Mouse (Mus musculus) liver, embryonic 15.5 days (tissue): ENCODE data around the gene Cdc14a. TPM values are rescaled to one million over a fixed set of nuclear protein-coding genes. Genes with fewer than 3 reads are reported as not detected.

ENCODE experiments used
- ATAC-seq: fragments of 200-750 bp; cut with Nextera tagmentation; 2 replicates; pipeline ENCODE4 v1.8.0; 2017; ENCODE audit warnings: moderate number of reproducible peaks, mild to moderate bottlenecking, moderate library complexity; ENCODE audit not compliant: insufficient read depth
- H3K27ac ChIP-seq: fragments of 300-500 bp; sonication (generic); replicated peaks from 2 replicates; pipeline ENCODE4 v1.5.1; 2015; ENCODE audit warnings: mild to moderate bottlenecking, inconsistent platforms
- H3K27me3 ChIP-seq: fragments of 300-500 bp; sonication (generic); 2 replicates; pipeline ENCODE4 v1.6.1; 2015; ENCODE audit warnings: mild to moderate bottlenecking, inconsistent platforms
- H3K36me3 ChIP-seq: fragments of 300-500 bp; sonication (generic); replicated peaks from 2 replicates; pipeline ENCODE4 v1.6.1; 2015; ENCODE audit warnings: moderate library complexity, mild to moderate bottlenecking, inconsistent platforms
- H3K4me1 ChIP-seq: fragments of 300-500 bp; sonication (generic); replicated peaks from 2 replicates; pipeline ENCODE4 v1.6.1; 2015; ENCODE audit warnings: inconsistent platforms
- H3K4me2 ChIP-seq: fragments of 300-500 bp; sonication (generic); 2 replicates; pipeline ENCODE4 v1.6.1; 2015; ENCODE audit warnings: moderate library complexity, mild to moderate bottlenecking, inconsistent platforms
- H3K4me3 ChIP-seq: fragments of 300-500 bp; sonication (generic); replicated peaks from 2 replicates; pipeline ENCODE4 v1.5.1; 2015; ENCODE audit warnings: mild to moderate bottlenecking, inconsistent platforms
- H3K9ac ChIP-seq: fragments of 300-500 bp; sonication (generic); 2 replicates; pipeline ENCODE4 v1.6.1; 2015; ENCODE audit warnings: moderate library complexity, mild to moderate bottlenecking, inconsistent platforms
- H3K9me3 ChIP-seq: fragments of 300-500 bp; sonication (generic); replicated peaks from 2 replicates; pipeline ENCODE4 v1.6.1; 2016; ENCODE audit warnings: inconsistent platforms
- WGBS: fragments of 180-500 bp; shearing (Covaris S2); methylation state at CpG from one replicate; pipeline ENCODE4 v1.1.7; 2015; ENCODE audit warnings: mixed read lengths; ENCODE audit not compliant: insufficient replicate concordance; 5-methylcytosine and 5-hydroxymethylcytosine counted together
- polyA plus RNA-seq: library from polyadenylated mRNA; unstranded; fragments of >200 nt; fragmentation: Nextera tagmentation; extraction: Ambion mirVana; gene quantifications from 2 replicates; pipeline ENCODE4 v1.2.1, GENCODE M21; 2015

Cdc14a gene
- polyA plus RNA-seq, 1 experiment from 2014 or later, result 2.1 TPM

- Histone ChIP-seq H3K9ac (no peak overlapping the region), H3K27ac (no peak overlapping the region), H3K4me2 (no peak overlapping the region), H3K9me3 (no peaks in the 10 kb centered on the region), H3K36me3 (no peaks in the 10 kb centered on the region), H3K27me3 (no peaks in the 10 kb centered on the region), H3K4me1 (peaks cover 6% of the 10 kb centered on the region; the same call in 1 of the 2 replicates), H3K4me3 (no peak overlapping the region)
- 80% methylated on average over 5 of the region's 5 CpGs for WGBS
- ATAC-seq, result no peak
Measured at GRCm38 (mm10) chr3:116342251-116342650, 81.6 kb downstream of the Cdc14a start.

DNA sequence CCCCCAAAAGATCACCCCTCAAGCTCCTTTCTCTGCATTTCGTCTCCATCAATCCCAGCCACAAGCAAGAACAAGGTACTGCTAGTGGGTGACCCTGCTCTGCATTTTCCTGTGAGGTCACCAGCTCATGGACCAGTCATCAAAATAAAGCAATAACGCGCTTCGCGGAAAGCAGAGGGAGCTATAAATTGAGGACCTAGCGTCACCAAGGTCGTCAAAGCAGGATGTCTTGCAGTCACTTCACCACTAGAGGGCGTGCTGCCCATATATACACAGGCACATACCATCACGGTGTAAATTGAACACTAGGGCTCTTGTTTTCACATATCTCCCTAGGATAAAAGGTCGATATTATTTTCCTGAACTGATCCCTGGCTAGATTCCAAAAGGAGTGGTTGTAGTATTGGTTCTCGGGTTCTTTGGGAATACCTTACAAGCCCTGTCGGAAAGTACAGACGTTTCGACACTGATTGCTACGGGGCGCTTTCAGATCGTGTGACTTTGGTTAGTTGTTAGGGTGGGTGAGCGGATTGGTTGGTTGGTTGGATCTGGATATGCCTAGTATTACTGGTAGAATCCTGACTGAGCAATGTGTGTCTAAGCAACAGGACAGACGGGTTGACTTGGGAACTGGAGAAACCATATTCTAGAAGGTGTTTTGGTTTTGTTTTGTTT is 82.7 kb downstream of the Cdc14a start:
- Histone ChIP-seq H3K9ac (no peak overlapping the region), H3K9me3 (no peaks in the 10 kb centered on the region), H3K36me3 (no peaks in the 10 kb centered on the region), H3K27me3 (no peaks in the 10 kb centered on the region), H3K27ac (no peak overlapping the region), H3K4me1 (peaks cover 6% of the 10 kb centered on the region; the same call in 1 of the 2 replicates), H3K4me2 (peak overlapping the region; percentile 31), H3K4me3 (0 out of 2 replicates have a peak overlapping the region, but pooled peaks have one; percentile 4)
- ATAC-seq, result peak; percentile 68
- 41% methylated on average over 19 of the region's 19 CpGs for WGBS

- Histone ChIP-seq H3K9me3 (no peaks in the 10 kb centered on the region), H3K27me3 (no peaks in the 10 kb centered on the region), H3K36me3 (no peaks in the 10 kb centered on the region), H3K4me2 (no peak overlapping the region), H3K4me1 (peaks cover 6% of the 10 kb centered on the region; the same call in 1 of the 2 replicates), H3K27ac (no peak overlapping the region), H3K9ac (no peak overlapping the region), H3K4me3 (no peak overlapping the region)
- 80% methylated on average over 8 of the region's 8 CpGs for WGBS
- ATAC-seq, result no peak
Measured at GRCm38 (mm10) chr3:116340281-116340680, 83.6 kb downstream of the Cdc14a start.

DNA sequence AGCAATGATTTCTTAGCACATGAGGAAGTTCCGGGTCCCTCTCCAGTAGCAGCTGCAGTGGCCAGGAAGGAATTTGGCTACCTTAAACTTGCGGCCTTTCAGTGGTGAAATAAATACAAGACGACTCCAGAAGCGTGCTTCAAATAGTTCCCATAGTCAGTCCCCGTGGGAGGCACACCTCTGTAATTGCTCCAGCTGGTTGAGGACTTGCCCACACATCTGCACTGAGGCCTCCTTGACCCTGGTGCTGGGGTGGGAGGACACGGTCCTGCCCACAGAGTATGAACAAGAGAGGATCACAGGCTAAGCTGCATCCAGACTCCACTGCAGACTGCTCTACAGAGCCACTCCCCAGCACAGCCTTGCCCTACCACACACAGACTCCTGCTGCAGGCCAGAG is 85.2 kb downstream of the Cdc14a start:
- Histone ChIP-seq H3K4me3 (no peak overlapping the region), H3K4me1 (peaks cover 6% of the 10 kb centered on the region; the same call in 1 of the 2 replicates), H3K9me3 (no peaks in the 10 kb centered on the region), H3K9ac (no peak overlapping the region), H3K4me2 (no peak overlapping the region), H3K27me3 (no peaks in the 10 kb centered on the region), H3K27ac (no peak overlapping the region), H3K36me3 (no peaks in the 10 kb centered on the region)
- ATAC-seq, result no peak
- 73% methylated on average over 6 of the region's 6 CpGs for WGBS

- Histone ChIP-seq H3K9ac (no peak overlapping the region), H3K4me2 (no peak overlapping the region), H3K27ac (no peak overlapping the region), H3K9me3 (no peaks in the 10 kb centered on the region), H3K4me3 (no peak overlapping the region), H3K27me3 (no peaks in the 10 kb centered on the region), H3K36me3 (no peaks in the 10 kb centered on the region), H3K4me1 (peaks cover 6% of the 10 kb centered on the region; the same call in 1 of the 2 replicates)
- WGBS, result 77% methylated on average over 5 of the region's 5 CpGs
- ATAC-seq, result no peak
Measured at GRCm38 (mm10) chr3:116337840-116338239, 86.0 kb downstream of the Cdc14a start.

DNA sequence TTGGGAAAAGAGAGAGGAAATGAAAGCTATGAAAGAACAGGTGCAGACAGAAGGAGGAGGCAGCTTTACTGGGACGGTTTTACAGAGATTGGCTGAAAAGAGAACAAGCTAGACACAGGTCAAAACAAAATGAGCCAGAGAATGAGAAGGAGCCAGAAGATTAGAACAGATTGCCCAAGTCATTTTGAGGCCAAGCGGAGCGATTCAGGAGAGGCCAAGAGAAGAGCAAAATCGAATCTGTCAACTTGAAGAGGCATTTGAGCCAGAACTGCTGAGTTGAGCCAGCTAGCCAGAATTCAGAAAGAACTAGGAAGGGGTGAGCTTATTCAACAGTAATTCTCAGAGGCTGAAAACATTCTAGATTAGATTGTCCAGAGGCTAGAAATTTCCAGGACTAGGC is 88.8 kb downstream of the Cdc14a start:
- 73% methylated on average over 4 of the region's 4 CpGs for WGBS

GRCm38 (mm10) chr3:116333711-116334110 is 90.1 kb downstream of the Cdc14a start:
- H3K27me3 ChIP-seq, result no peaks in the 10 kb centered on the region
- no peak overlapping the region for H3K4me3 ChIP-seq
- no peaks in the 10 kb centered on the region for H3K36me3 ChIP-seq
- no peak for ATAC-seq
- 66% methylated on average over 6 of the region's 6 CpGs for WGBS
- H3K4me1 ChIP-seq, result no peaks in the 10 kb centered on the region
- H3K9me3 ChIP-seq, result no peaks in the 10 kb centered on the region
- H3K4me2 ChIP-seq, result no peak overlapping the region
- no peak overlapping the region for H3K27ac ChIP-seq
- H3K9ac ChIP-seq, result no peak overlapping the region

More for the DNA sequence above, 88.8 kb downstream of the Cdc14a start:
- Histone ChIP-seq H3K4me3 (no peak overlapping the region), H3K27me3 (no peaks in the 10 kb centered on the region), H3K36me3 (no peaks in the 10 kb centered on the region), H3K9ac (no peak overlapping the region), H3K9me3 (no peaks in the 10 kb centered on the region), H3K27ac (no peak overlapping the region), H3K4me2 (no peak overlapping the region), H3K4me1 (no peaks in the 10 kb centered on the region)
- no peak for ATAC-seq

DNA sequence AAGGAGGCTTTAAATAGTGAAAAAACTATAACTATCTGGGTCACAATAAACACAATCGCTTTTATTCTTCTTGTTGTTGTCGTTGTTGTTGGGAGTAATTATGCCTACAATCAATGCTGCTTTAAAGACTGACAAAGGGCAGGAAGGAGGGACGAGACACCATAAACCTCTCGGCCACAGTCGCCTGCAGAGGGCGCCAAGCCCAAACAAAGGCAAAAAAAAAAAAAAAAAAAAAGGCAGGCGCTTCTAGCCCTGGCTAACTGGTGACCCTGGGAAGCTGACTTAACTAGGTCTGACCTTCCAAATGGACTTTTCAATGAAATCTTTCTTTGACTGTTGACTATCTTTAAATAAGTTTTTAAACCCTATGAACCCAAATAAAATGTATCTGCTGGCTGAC is 90.6 kb downstream of the Cdc14a start:
- no peaks in the 10 kb centered on the region for H3K9me3 ChIP-seq
- no peak overlapping the region for H3K4me2 ChIP-seq
- H3K27me3 ChIP-seq, result no peaks in the 10 kb centered on the region
- H3K9ac ChIP-seq, result no peak overlapping the region
- no peaks in the 10 kb centered on the region for H3K4me1 ChIP-seq
- no peak overlapping the region for H3K27ac ChIP-seq
- no peak overlapping the region for H3K4me3 ChIP-seq
- no peaks in the 10 kb centered on the region for H3K36me3 ChIP-seq
- no peak for ATAC-seq
- 11% methylated on average over 7 of the region's 7 CpGs for WGBS

DNA sequence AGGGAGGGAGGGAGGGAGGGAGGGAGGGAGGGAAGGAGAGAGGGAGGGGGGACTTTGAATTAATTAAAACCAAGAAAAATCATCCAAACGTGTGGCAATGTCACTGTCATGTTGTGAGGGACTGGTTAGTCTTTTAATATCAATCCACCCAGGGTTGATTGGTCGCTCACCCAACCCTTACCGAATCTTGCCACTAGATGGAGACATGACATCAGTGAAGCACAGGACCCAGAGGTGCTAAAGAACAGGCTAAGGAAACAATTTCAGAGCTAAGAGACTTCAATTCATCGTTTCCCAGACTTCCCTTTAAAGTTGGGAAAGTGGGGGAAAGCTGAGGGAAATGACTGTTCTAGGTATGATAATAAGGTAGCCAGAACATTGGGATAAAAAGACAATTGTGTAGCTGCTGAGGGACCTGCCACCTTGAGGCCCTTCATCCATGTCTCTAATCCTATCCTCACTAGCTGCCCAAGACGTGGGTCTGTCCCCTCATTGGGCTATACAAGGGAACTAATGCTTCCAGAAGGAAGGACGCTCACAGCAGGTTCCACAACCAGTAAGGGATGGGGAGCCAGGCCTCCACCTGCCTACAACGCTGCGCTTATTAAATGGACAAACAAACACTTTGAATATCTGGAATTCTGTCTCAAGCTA is 91.9 kb downstream of the Cdc14a start:
- H3K9me3 ChIP-seq, result no peaks in the 10 kb centered on the region
- 39% methylated on average over 8 of the region's 8 CpGs for WGBS
- H3K4me1 ChIP-seq, result peaks cover 3% of the 10 kb centered on the region
- H3K4me3 ChIP-seq, result no peak overlapping the region
- no peak overlapping the region for H3K4me2 ChIP-seq
- peak; percentile 38 for ATAC-seq
- H3K36me3 ChIP-seq, result 0 out of 2 replicates have a peak, but pooled peaks cover 5% of the 10 kb centered on the region
- no peak overlapping the region for H3K9ac ChIP-seq
- no peak overlapping the region for H3K27ac ChIP-seq
- no peaks in the 10 kb centered on the region for H3K27me3 ChIP-seq

DNA sequence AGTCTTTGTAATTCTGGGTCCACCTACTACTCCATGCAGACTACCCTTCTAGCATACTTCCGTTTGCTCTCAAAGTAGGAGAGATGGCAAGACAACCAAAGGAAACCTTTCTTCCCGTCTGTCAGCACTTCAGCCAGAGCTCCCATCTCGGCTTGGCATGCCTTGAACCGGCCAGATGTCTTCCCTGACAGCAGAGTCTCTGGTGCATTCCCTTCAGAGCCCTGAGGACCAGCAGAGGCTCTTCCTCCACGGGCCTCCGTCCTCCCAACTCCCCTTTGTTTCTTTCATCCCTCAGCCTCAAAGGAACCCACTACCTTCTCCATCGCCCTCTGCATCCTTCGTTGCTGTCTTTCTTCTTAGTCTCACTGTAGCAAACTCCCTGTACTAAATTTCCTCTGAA is 93.9 kb downstream of the Cdc14a start:
- H3K27ac ChIP-seq, result no peak overlapping the region
- H3K9ac ChIP-seq, result no peak overlapping the region
- no peak for ATAC-seq
- 64% methylated on average over 8 of the region's 8 CpGs for WGBS
- no peaks in the 10 kb centered on the region for H3K27me3 ChIP-seq
- 0 out of 2 replicates have a peak, but pooled peaks cover 5% of the 10 kb centered on the region for H3K36me3 ChIP-seq
- peaks cover 5% of the 10 kb centered on the region for H3K4me1 ChIP-seq
- no peak overlapping the region for H3K4me3 ChIP-seq
- no peaks in the 10 kb centered on the region for H3K9me3 ChIP-seq
- H3K4me2 ChIP-seq, result no peak overlapping the region

- Histone ChIP-seq H3K9me3 (no peaks in the 10 kb centered on the region), H3K9ac (no peak overlapping the region), H3K4me2 (no peak overlapping the region), H3K27me3 (no peaks in the 10 kb centered on the region), H3K4me3 (no peak overlapping the region), H3K36me3 (0 out of 2 replicates have a peak, but pooled peaks cover 5% of the 10 kb centered on the region), H3K4me1 (peaks cover 5% of the 10 kb centered on the region), H3K27ac (no peak overlapping the region)
- 78% methylated on average over 18 of the region's 18 CpGs for WGBS
- no peak for ATAC-seq
Measured at GRCm38 (mm10) chr3:116329023-116329762, 94.6 kb downstream of the Cdc14a start.
